Mouse (Mus musculus) heart, postnatal 0 days (tissue): Measurements from ENCODE around the gene Myo6. TPM values are rescaled to one million over a fixed set of nuclear protein-coding genes. Genes with fewer than 3 reads are reported as not detected.

Experiments used
- ATAC-seq: fragments of 200-750 bp; cut with Nextera tagmentation; 2 replicates; pipeline ENCODE4 v1.8.0; 2017; ENCODE audit warnings: low read depth, moderate number of reproducible peaks, moderate library complexity; ENCODE audit not compliant: insufficient read depth
- DNase-seq: peaks from one replicate; pipeline ENCODE4 v3.0.0-alpha.2; 2016; ENCODE audit warnings: low spot score
- H3K27ac ChIP-seq: fragments of 300-500 bp; sonication (generic); 2 replicates; pipeline ENCODE4 v1.5.1; 2014; ENCODE audit warnings: low read depth, mild to moderate bottlenecking
- H3K27me3 ChIP-seq: fragments of 300-500 bp; sonication (generic); 2 replicates; pipeline ENCODE4 v1.6.1; 2014; ENCODE audit warnings: low read length, mixed read lengths; ENCODE audit not compliant: control insufficient read depth, insufficient read depth
- H3K36me3 ChIP-seq: fragments of 300-500 bp; sonication (generic); replicated peaks from 2 replicates; pipeline ENCODE4 v1.6.1; 2014; ENCODE audit warnings: low read length, mixed read lengths; ENCODE audit not compliant: control insufficient read depth, insufficient read depth
- H3K4me1 ChIP-seq: fragments of 300-500 bp; sonication (generic); 2 replicates; pipeline ENCODE4 v1.6.1; 2014; ENCODE audit warnings: antibody characterized with exemption; ENCODE audit not compliant: control insufficient read depth, insufficient read depth
- H3K4me2 ChIP-seq: fragments of 300-500 bp; sonication (generic); 2 replicates; pipeline ENCODE4 v1.6.1; 2014; ENCODE audit warnings: low read depth, mild to moderate bottlenecking, low read length, moderate library complexity
- H3K4me3 ChIP-seq: fragments of 300-500 bp; sonication (generic); 2 replicates; pipeline ENCODE4 v1.5.1; 2014; ENCODE audit warnings: low read depth, low read length
- H3K9ac ChIP-seq: fragments of 300-500 bp; sonication (generic); replicated peaks from 2 replicates; pipeline ENCODE4 v1.6.1; 2014; ENCODE audit warnings: low read depth, low read length, mixed read lengths
- H3K9me3 ChIP-seq: fragments of 300-500 bp; sonication (generic); replicated peaks from 2 replicates; pipeline ENCODE4 v1.6.1; 2016; ENCODE audit warnings: low read length; ENCODE audit not compliant: control insufficient read depth
- CTCF ChIP-seq: IDR thresholded peaks from 2 replicates; pipeline ENCODE4 v1.5.1; 2016; ENCODE audit warnings: antibody characterized with exemption, control low read depth, low read depth
- EP300 ChIP-seq: IDR thresholded peaks from 2 replicates; pipeline ENCODE4 v1.6.1; 2016; ENCODE audit warnings: antibody characterized with exemption, low read depth
- WGBS: fragments of 180-500 bp; shearing (Covaris S2); extraction: QIAGEN DNeasy Blood & Tissue Kit; methylation state at CpG from one replicate; pipeline ENCODE4 v1.1.7; 2014; 5-methylcytosine and 5-hydroxymethylcytosine counted together
- polyA plus RNA-seq: library from polyadenylated mRNA; unstranded; fragments of >200 nt; fragmentation: Nextera tagmentation; extraction: Ambion mirVana; gene quantifications from 2 replicates; pipeline ENCODE4 v1.2.1, GENCODE M21; 2015
- total RNA-seq: library from RNA; depleted of rRNA; stranded (reverse); fragments of >200 nt; gene quantifications from 2 replicates; pipeline ENCODE4 v1.2.3, GENCODE M21; 2014; ENCODE audit warnings: low replicate concordance

The Myo6 gene
- total and polyA plus RNA-seq, 2 experiments from 2014 or later, result 7.1 to 13.2 TPM

DNA sequence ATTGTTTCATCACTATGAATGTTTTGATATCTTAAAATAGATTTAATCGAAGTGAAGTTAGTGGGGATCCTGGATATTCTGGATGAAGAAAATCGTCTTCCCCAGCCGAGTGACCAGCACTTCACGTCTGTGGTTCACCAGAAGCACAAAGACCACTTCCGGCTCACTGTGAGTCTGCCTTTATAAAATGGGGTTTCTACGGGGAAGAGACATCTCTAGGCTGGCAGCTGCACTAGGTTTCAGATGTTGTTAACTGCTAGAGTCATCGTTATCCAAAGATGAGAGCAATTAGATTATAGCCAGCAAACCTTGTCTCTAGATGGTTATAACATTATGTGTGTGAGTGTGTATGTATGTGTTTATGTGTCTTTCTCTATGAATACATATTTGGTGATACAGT is 101.3 kb downstream of the Myo6 start:
- H3K27me3 ChIP-seq, result no peaks in the 10 kb centered on the region
- peaks cover 37% of the 10 kb centered on the region for H3K36me3 ChIP-seq
- DNase-seq (no peak), ATAC-seq (no peak)
- no peak for TF ChIP-seq CTCF
- TF ChIP-seq EP300, result no peak
- no peaks in the 10 kb centered on the region for H3K9me3 ChIP-seq
- H3K9ac ChIP-seq, result no peak overlapping the region
- WGBS, result 84% methylated on average over 7 of the region's 7 CpGs
- peaks cover 10% of the 10 kb centered on the region for H3K4me1 ChIP-seq
- H3K27ac ChIP-seq, result no peak overlapping the region
- H3K4me2 ChIP-seq, result no peak overlapping the region
- H3K4me3 ChIP-seq, result no peak overlapping the region

DNA sequence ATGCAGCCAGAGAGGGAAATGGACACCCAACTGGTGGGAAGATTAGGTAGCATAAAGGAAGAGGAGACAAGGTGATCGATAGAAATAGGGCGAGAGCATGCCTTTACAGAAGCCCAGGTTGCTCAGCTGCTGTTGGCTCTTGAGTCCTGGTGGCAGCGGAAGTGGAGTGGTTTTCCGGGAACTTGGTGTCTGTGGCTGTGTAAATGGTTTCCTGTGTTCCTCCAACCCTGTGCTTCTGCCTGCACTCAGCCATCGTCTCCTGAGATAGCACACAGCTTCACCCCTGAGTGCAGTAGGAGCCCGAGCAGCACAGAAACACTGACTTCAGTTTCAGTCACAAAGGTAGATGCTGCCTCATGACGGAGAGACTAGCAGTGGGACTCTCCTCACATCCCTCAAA is 101.7 kb downstream of the Myo6 start:
- Histone ChIP-seq H3K9ac (no peak overlapping the region), H3K4me2 (no peak overlapping the region), H3K9me3 (no peaks in the 10 kb centered on the region), H3K27ac (no peak overlapping the region), H3K27me3 (no peaks in the 10 kb centered on the region), H3K4me3 (no peak overlapping the region), H3K4me1 (peaks cover 10% of the 10 kb centered on the region), H3K36me3 (peaks cover 37% of the 10 kb centered on the region)
- no peak for ATAC-seq
- DNase-seq, result no peak
- TF ChIP-seq EP300, result no peak
- no peak for TF ChIP-seq CTCF
- 69% methylated on average over 7 of the region's 7 CpGs for WGBS

DNA sequence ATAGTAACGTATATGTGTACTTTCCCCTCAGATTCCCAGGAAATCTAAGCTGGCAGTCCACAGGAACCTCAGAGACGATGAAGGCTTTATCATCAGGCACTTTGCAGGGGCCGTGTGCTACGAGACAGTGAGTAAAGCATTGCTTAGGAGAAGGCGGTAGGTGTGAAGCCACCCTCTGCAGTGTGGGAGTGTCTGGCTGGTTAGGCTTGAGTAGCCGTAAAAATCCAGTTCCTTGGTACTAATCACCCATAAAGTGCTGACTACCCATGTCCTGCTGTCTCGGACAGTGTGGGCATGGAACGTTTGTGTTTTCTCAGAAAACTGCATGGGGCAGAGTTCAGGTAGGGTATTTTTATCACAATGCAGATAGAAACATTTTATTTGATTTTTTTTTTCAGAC is 104.8 kb downstream of the Myo6 start:
- Histone ChIP-seq H3K9ac (no peak overlapping the region), H3K9me3 (no peaks in the 10 kb centered on the region), H3K4me3 (no peak overlapping the region), H3K4me2 (no peak overlapping the region), H3K27me3 (no peaks in the 10 kb centered on the region), H3K4me1 (no peaks in the 10 kb centered on the region), H3K27ac (no peak overlapping the region), H3K36me3 (peaks cover 33% of the 10 kb centered on the region)
- WGBS, result 55% methylated on average over 8 of the region's 8 CpGs
- TF ChIP-seq EP300 (no peak), CTCF (no peak)
- DNase-seq (no peak), ATAC-seq (no peak)

DNA sequence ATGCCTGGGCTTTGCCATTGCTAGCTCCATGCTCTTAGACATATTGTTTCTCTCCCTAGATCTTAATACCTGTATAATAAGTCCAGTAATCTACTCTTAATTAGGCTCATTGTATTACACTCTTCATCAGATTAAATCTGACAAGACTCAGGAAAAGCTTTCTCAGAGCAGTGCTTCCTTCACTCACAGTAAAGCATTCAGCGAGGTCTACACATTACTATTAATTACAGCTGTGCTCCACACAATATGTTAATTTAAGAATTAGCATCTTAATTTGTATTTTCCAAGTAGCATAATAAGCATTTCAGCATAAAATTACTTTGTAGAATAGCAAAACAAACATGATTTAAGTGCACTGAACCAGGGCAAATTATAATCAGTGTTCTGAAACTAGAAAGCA is 108.1 kb downstream of the Myo6 start:
- Histone ChIP-seq H3K36me3 (peaks cover 39% of the 10 kb centered on the region), H3K4me1 (no peaks in the 10 kb centered on the region), H3K4me3 (no peak overlapping the region), H3K9ac (no peak overlapping the region), H3K27ac (no peak overlapping the region), H3K27me3 (no peaks in the 10 kb centered on the region), H3K4me2 (no peak overlapping the region), H3K9me3 (no peaks in the 10 kb centered on the region)
- whole genome bisulfite sequencing, result 94% methylated on average over 1 of the region's 1 CpGs
- DNase-seq, result no peak
- TF ChIP-seq EP300, result no peak
- no peak for TF ChIP-seq CTCF
- no peak for ATAC-seq

DNA sequence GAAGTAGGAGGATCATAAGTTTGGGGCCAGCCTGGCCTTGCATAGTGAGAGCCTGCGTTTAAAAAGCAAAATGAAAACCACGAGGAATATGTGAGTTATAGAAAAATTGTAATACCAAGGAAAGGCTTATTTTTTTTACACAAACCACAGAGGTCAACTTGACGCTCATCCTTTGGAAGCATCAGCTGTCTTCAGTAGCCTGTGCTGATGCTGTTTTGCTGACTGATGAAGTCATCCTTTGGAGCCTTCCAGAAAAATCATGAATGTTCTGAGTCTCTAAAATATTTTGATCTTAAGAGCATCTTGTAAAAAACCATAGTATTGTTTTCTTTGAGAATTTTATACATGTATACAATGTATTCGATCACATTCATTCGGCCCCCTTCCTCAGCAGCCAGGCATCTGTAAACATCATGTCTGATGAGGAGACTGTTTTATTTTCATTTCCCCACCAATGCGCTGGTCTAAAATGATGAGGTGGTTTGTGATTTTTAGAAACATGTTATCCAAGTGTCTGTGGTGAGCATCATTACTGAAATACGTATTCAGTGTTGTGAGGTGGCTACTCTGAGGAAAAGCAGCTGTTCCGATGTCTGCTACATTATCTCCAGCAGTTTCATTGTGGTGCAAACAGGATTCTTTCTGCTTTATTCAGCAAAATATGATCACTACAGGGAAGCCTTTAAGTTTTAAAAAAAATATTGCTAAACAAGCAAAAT is 110.4 kb downstream of the Myo6 start:
- DNase-seq (no peak), ATAC-seq (no peak)
- no peaks in the 10 kb centered on the region for H3K27me3 ChIP-seq
- H3K36me3 ChIP-seq, result peaks cover 33% of the 10 kb centered on the region
- 80% methylated on average over 8 of the region's 8 CpGs for WGBS
- no peaks in the 10 kb centered on the region for H3K9me3 ChIP-seq
- H3K27ac ChIP-seq, result no peak overlapping the region
- no peak overlapping the region for H3K4me2 ChIP-seq
- no peak overlapping the region for H3K9ac ChIP-seq
- H3K4me3 ChIP-seq, result no peak overlapping the region
- H3K4me1 ChIP-seq, result no peaks in the 10 kb centered on the region
- TF ChIP-seq CTCF (no peak), EP300 (no peak)

DNA sequence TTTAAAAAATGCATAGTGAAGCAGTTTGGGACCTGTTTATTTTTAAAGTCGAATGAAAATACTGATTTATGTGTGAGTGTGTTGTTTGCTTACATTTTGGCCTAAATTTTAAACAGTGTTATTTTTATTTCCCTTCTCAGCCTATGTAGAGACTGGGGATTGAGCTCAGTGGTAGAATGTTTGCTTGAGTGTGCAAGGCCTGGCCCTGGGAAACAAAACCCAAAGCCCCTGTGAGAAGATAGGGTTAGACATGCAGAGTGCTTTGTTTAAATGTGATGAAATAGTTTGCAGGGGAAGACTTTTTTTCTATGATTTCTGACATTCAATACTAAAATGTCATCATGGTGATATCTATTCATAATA is 110.9 kb downstream of the Myo6 start:
- H3K9ac ChIP-seq, result no peak overlapping the region
- no peak overlapping the region for H3K27ac ChIP-seq
- WGBS, result 84% methylated on average over 1 of the region's 1 CpGs
- TF ChIP-seq CTCF, result no peak
- H3K4me3 ChIP-seq, result no peak overlapping the region
- H3K27me3 ChIP-seq, result no peaks in the 10 kb centered on the region
- DNase-seq (no peak), ATAC-seq (no peak)
- no peaks in the 10 kb centered on the region for H3K4me1 ChIP-seq
- no peak overlapping the region for H3K4me2 ChIP-seq
- H3K9me3 ChIP-seq, result no peaks in the 10 kb centered on the region
- peaks cover 29% of the 10 kb centered on the region for H3K36me3 ChIP-seq
